Mouse (Mus musculus): ENCODE measurements around the gene Minpp1.

GRCm38 (mm10) chr19:32510267-32510666 lies 24.7 kb downstream of the Minpp1 start:
- no peak for TF ChIP-seq CTCF (IDR thresholded peaks at IDR 0.05; ENCODE audit: low read depth, low read length)
- no peak for TF ChIP-seq POLR2A (IDR thresholded peaks at IDR 0.05; ENCODE audit: borderline replicate concordance, low read depth, low read length)
